Mouse (Mus musculus) spleen, adult 2 months (tissue): ENCODE measurements around the gene Gm37240.

Experiments used
- CTCF ChIP-seq: fragments of 200-500 bp; IDR thresholded peaks from 2 replicates; pipeline ENCODE4 v1.5.1; 2011; ENCODE audit warnings: mild to moderate bottlenecking, inconsistent platforms; ENCODE audit not compliant: insufficient read depth, insufficient read length, insufficient replicate concordance; ENCODE audit errors: extremely low read depth
- POLR2A ChIP-seq: fragments of 200-500 bp; IDR thresholded peaks from 2 replicates; pipeline ENCODE4 v1.6.1; 2011; ENCODE audit warnings: low read depth, low read length, inconsistent platforms

DNA sequence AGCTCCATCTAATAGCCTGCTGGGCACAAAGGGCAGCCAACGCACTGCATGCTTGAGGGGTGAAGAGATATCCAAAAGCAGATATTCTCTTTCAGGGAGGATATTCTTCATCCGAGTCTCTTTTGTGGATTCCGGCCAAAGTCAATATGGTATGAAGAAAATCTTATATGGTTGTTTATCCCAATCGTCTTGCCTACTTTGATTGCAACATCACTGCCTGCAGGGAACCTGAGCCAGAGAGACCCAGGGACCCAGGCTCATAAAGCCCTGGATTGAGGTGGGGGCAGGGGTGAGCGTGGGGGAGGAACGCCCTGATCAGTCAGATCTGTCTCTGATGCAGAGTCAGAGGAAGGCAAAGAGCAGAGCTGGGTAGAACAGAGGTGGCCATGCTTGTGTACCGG, 122.4 kb downstream of the Gm37240 start:
- no peak for TF ChIP-seq CTCF
- no peak for TF ChIP-seq POLR2A
